Mouse (Mus musculus): ENCODE measurements at regions not wholly inside any gene's neighbourhood (a gene's known extent, or its start where the extent isn't known, plus 50 kb on each side); places are given as distances from the start of the nearest gene placed in this dataset.
"Not testable (repeated sequence)": the region's sequence is repeated elsewhere in the genome, so short reads cannot be mapped to it uniquely, and the experiment has no call there.

GRCm38 (mm10) chr6:37665576-37665975, 135.6 kb downstream of the Akr1d1 start:
- Histone ChIP-seq H3K27ac (replicated peaks) (no peak overlapping the region), H3K4me3 (no peak overlapping the region), H3K4me1 (peaks cover 3% of the 10 kb centered on the region; the same call in 1 of the 2 replicates), H3K9me3 (no peaks in the 10 kb centered on the region), H3K36me3 (replicated peaks) (no peaks in the 10 kb centered on the region), H3K27me3 (replicated peaks; ENCODE audit: low read depth, poor library complexity, severe bottlenecking) (no peaks in the 10 kb centered on the region)
- no peak for DNase-seq (ENCODE audit: low spot score)
- WGBS = 89% methylated on average over 5 of the region's 5 CpGs

GRCm38 (mm10) chr6:37669407-37669806, 139.4 kb downstream of the Akr1d1 start:
- Histone ChIP-seq H3K4me1 (no peaks in the 10 kb centered on the region), H3K9me3 (no peaks in the 10 kb centered on the region), H3K4me3 (no peak overlapping the region), H3K27ac (replicated peaks) (no peak overlapping the region), H3K27me3 (replicated peaks; ENCODE audit: low read depth, poor library complexity, severe bottlenecking) (no peaks in the 10 kb centered on the region), H3K36me3 (replicated peaks) (no peaks in the 10 kb centered on the region)
- DNase-seq (ENCODE audit: low spot score) = no peak
- WGBS = 57% methylated on average over 2 of the region's 2 CpGs

- no peak overlapping the region for H3K27ac ChIP-seq (replicated peaks)
- no peaks in the 10 kb centered on the region for H3K9me3 ChIP-seq
- 77% methylated on average over 3 of the region's 3 CpGs for WGBS
These were observed 140.7 kb downstream of the Akr1d1 start for GRCm38 (mm10) chr6:37670701-37671100.

GRCm38 (mm10) chr6:37679871-37680270, 149.9 kb downstream of the Akr1d1 start:
- Histone ChIP-seq H3K9me3 (no peaks in the 10 kb centered on the region), H3K27ac (replicated peaks) (no peak overlapping the region), H3K4me3 (no peak overlapping the region), H3K36me3 (replicated peaks) (no peaks in the 10 kb centered on the region), H3K27me3 (replicated peaks; ENCODE audit: low read depth, poor library complexity, severe bottlenecking) (no peaks in the 10 kb centered on the region), H3K4me1 (no peaks in the 10 kb centered on the region)
- no peak for DNase-seq (ENCODE audit: low spot score)
- WGBS = 78% methylated on average over 3 of the region's 3 CpGs

More at GRCm38 (mm10) chr6:37670701-37671100, 140.7 kb downstream of the Akr1d1 start:
- no peaks in the 10 kb centered on the region for H3K36me3 ChIP-seq (replicated peaks)
- H3K4me3 ChIP-seq = no peak overlapping the region
- no peak for DNase-seq (ENCODE audit: low spot score)
- H3K27me3 ChIP-seq (replicated peaks; ENCODE audit: low read depth, poor library complexity, severe bottlenecking) = no peaks in the 10 kb centered on the region
- no peaks in the 10 kb centered on the region for H3K4me1 ChIP-seq

- H3K36me3 ChIP-seq (replicated peaks); H3K9me3 ChIP-seq; H3K27me3 ChIP-seq (replicated peaks; ENCODE audit: low read depth, poor library complexity, severe bottlenecking); H3K4me1 ChIP-seq; DNase-seq (ENCODE audit: low spot score); H3K27ac ChIP-seq (replicated peaks); H3K4me3 ChIP-seq: not testable (repeated sequence)
- 92% methylated on average over 2 of the region's 2 CpGs for WGBS
These were observed 151.4 kb downstream of the Akr1d1 start for GRCm38 (mm10) chr6:37681331-37681730.

- H3K4me3 ChIP-seq = no peak overlapping the region
- no peaks in the 10 kb centered on the region for H3K27me3 ChIP-seq (replicated peaks; ENCODE audit: low read depth, poor library complexity, severe bottlenecking)
- 96% methylated on average over 14 of the region's 14 CpGs for WGBS
- H3K4me1 ChIP-seq = no peaks in the 10 kb centered on the region
- 0 out of 2 replicates have a peak, but pooled peaks cover 3% of the 10 kb centered on the region for H3K9me3 ChIP-seq
- no peak for DNase-seq (ENCODE audit: low spot score)
- no peak overlapping the region for H3K27ac ChIP-seq (replicated peaks)
- no peaks in the 10 kb centered on the region for H3K36me3 ChIP-seq (replicated peaks)
These were observed 156.1 kb downstream of the Akr1d1 start for GRCm38 (mm10) chr6:37686094-37686493.

- H3K36me3 ChIP-seq (replicated peaks) = no peaks in the 10 kb centered on the region
- DNase-seq (ENCODE audit: low spot score) = no peak
- 0 out of 2 replicates have a peak, but pooled peaks cover 3% of the 10 kb centered on the region for H3K9me3 ChIP-seq
- H3K4me1 ChIP-seq = no peaks in the 10 kb centered on the region
- no peak overlapping the region for H3K27ac ChIP-seq (replicated peaks)
- WGBS = 34% methylated on average over 1 of the region's 1 CpGs
- no peak overlapping the region for H3K4me3 ChIP-seq
- no peaks in the 10 kb centered on the region for H3K27me3 ChIP-seq (replicated peaks; ENCODE audit: low read depth, poor library complexity, severe bottlenecking)
These were observed 159.1 kb downstream of the Akr1d1 start for GRCm38 (mm10) chr6:37688866-37689617.

- H3K4me1 ChIP-seq = no peaks in the 10 kb centered on the region
- H3K9me3 ChIP-seq = 0 out of 2 replicates have a peak, but pooled peaks cover 3% of the 10 kb centered on the region
- no peak for DNase-seq (ENCODE audit: low spot score)
- H3K4me3 ChIP-seq = no peak overlapping the region
- no peaks in the 10 kb centered on the region for H3K36me3 ChIP-seq (replicated peaks)
- H3K27ac ChIP-seq (replicated peaks) = no peak overlapping the region
- H3K27me3 ChIP-seq (replicated peaks; ENCODE audit: low read depth, poor library complexity, severe bottlenecking) = no peaks in the 10 kb centered on the region
These were observed 159.7 kb downstream of the Akr1d1 start for GRCm38 (mm10) chr6:37689696-37690095.

GRCm38 (mm10) chr6:37691976-37692644, 162.1 kb downstream of the Akr1d1 start:
- no peak for DNase-seq (ENCODE audit: low spot score)
- Histone ChIP-seq H3K4me1 (no peaks in the 10 kb centered on the region), H3K36me3 (replicated peaks) (no peaks in the 10 kb centered on the region), H3K9me3 (0 out of 2 replicates have a peak, but pooled peaks cover under 1% of the 10 kb centered on the region), H3K27me3 (replicated peaks; ENCODE audit: low read depth, poor library complexity, severe bottlenecking) (no peaks in the 10 kb centered on the region), H3K27ac (replicated peaks) (no peak overlapping the region), H3K4me3 (no peak overlapping the region)
- 92% methylated on average over 7 of the region's 7 CpGs for WGBS

GRCm38 (mm10) chr6:37692758-37693157, 162.8 kb downstream of the Akr1d1 start:
- Histone ChIP-seq H3K27ac (replicated peaks) (no peak overlapping the region), H3K36me3 (replicated peaks) (no peaks in the 10 kb centered on the region), H3K27me3 (replicated peaks; ENCODE audit: low read depth, poor library complexity, severe bottlenecking) (no peaks in the 10 kb centered on the region), H3K9me3 (no peaks in the 10 kb centered on the region), H3K4me1 (no peaks in the 10 kb centered on the region), H3K4me3 (no peak overlapping the region)
- DNase-seq (ENCODE audit: low spot score) = no peak
- 90% methylated on average over 2 of the region's 2 CpGs for WGBS

GRCm38 (mm10) chr6:37696074-37696473, 166.1 kb downstream of the Akr1d1 start:
- Histone ChIP-seq H3K36me3 (replicated peaks) (no peaks in the 10 kb centered on the region), H3K27ac (replicated peaks) (no peak overlapping the region), H3K9me3 (no peaks in the 10 kb centered on the region), H3K4me1 (no peaks in the 10 kb centered on the region), H3K27me3 (replicated peaks; ENCODE audit: low read depth, poor library complexity, severe bottlenecking) (no peaks in the 10 kb centered on the region), H3K4me3 (no peak overlapping the region)
- no peak for DNase-seq (ENCODE audit: low spot score)

GRCm38 (mm10) chr6:37703946-37704345, 166.7 kb upstream of the Trim24 start:
- Histone ChIP-seq H3K36me3 (replicated peaks) (no peaks in the 10 kb centered on the region), H3K4me1 (no peaks in the 10 kb centered on the region), H3K9me3 (peaks cover 7% of the 10 kb centered on the region; the same call in 1 of the 2 replicates), H3K27me3 (replicated peaks; ENCODE audit: low read depth, poor library complexity, severe bottlenecking) (no peaks in the 10 kb centered on the region), H3K4me3 (no peak overlapping the region), H3K27ac (replicated peaks) (no peak overlapping the region)
- no peak for DNase-seq (ENCODE audit: low spot score)
- WGBS = 91% methylated on average over 2 of the region's 2 CpGs

- Histone ChIP-seq H3K4me1 (no peaks in the 10 kb centered on the region), H3K27ac (replicated peaks) (no peak overlapping the region), H3K27me3 (replicated peaks; ENCODE audit: low read depth, poor library complexity, severe bottlenecking) (no peaks in the 10 kb centered on the region), H3K4me3 (no peak overlapping the region), H3K9me3 (peaks cover 7% of the 10 kb centered on the region; the same call in 1 of the 2 replicates), H3K36me3 (replicated peaks) (no peaks in the 10 kb centered on the region)
- 89% methylated on average over 1 of the region's 1 CpGs for WGBS
- no peak for DNase-seq (ENCODE audit: low spot score)
These were observed 164.9 kb upstream of the Trim24 start for GRCm38 (mm10) chr6:37705733-37706145.

Data from embryonic facial prominence, embryonic 10.5 days (tissue).